Mouse (Mus musculus) CH12.LX (cell line): ENCODE data around the gene Arrb1. TPM values are rescaled to one million over a fixed set of nuclear protein-coding genes. Genes with fewer than 3 reads are reported as not detected.

Experiments
- DNase-seq: peaks from one replicate; pipeline ENCODE4 v3.0.0-alpha.2; 2013; ENCODE audit errors: extremely low read depth
- H3K27ac ChIP-seq: 2 replicates; pipeline ENCODE4 v1.5.1; 2012; ENCODE audit warnings: low read depth, mild to moderate bottlenecking, control low read depth, moderate library complexity; ENCODE audit not compliant: insufficient read depth
- H3K27me3 ChIP-seq: replicated peaks from 2 replicates; pipeline ENCODE3; 2012; ENCODE audit warnings: inconsistent platforms
- H3K36me3 ChIP-seq, 2 experiments: replicated peaks in 1 of 2; 2 replicates each; pipeline versions ENCODE3 to v1.6.1; 2012; ENCODE audit warnings: inconsistent platforms in 1 of 2, low read length in 1 of 2, mild to moderate bottlenecking in 1 of 2, mixed read lengths in 1 of 2, moderate library complexity in 1 of 2; ENCODE audit not compliant: control insufficient read depth in 1 of 2, insufficient read depth in 1 of 2
- H3K4me1 ChIP-seq, 2 experiments: 2 replicates each; pipeline ENCODE4 v1.6.1; 2012; ENCODE audit warnings: inconsistent platforms in 1 of 2, moderate library complexity in 1 of 2; ENCODE audit not compliant: insufficient read depth in 2 of 2, control insufficient read depth in 1 of 2
- H3K4me2 ChIP-seq: 2 replicates; pipeline ENCODE4 v1.6.1; 2012; ENCODE audit warnings: low read depth, mild to moderate bottlenecking, control low read depth; ENCODE audit not compliant: poor library complexity, insufficient read depth, severe bottlenecking
- H3K4me3 ChIP-seq, 3 experiments: fragments of 150-350 bp in 1 of 3; sonication (generic) in 1 of 3; replicated peaks in 1 of 3; 2 replicates each; pipeline versions ENCODE3 to v1.5.1; 2011 to 2012; ENCODE audit warnings: low read depth in 2 of 3, low read length in 2 of 3, mild to moderate bottlenecking in 2 of 3, moderate library complexity in 2 of 3, control low read depth in 1 of 3, improper control_type of control experiment in 1 of 3, inconsistent platforms in 1 of 3, mixed read lengths in 1 of 3; ENCODE audit not compliant: poor library complexity in 1 of 3
- H3K79me2 ChIP-seq: replicated peaks from 2 replicates; pipeline ENCODE4 v1.6.1; 2012; ENCODE audit warnings: mild to moderate bottlenecking, moderate library complexity; ENCODE audit not compliant: control insufficient read depth, poor library complexity, insufficient read depth, severe bottlenecking; ENCODE audit errors: extremely low read depth
- H3K9ac ChIP-seq: 2 replicates; pipeline ENCODE4 v1.6.1; 2012; ENCODE audit warnings: low read depth, mild to moderate bottlenecking, control low read depth, moderate library complexity; ENCODE audit not compliant: insufficient read depth
- H3K9me3 ChIP-seq: replicated peaks from 2 replicates; pipeline ENCODE3; 2012; ENCODE audit warnings: low read length, inconsistent platforms, mixed read lengths
- BHLHE40 ChIP-seq: IDR thresholded peaks from 2 replicates; pipeline ENCODE4 v1.6.1; 2011; ENCODE audit warnings: mild to moderate bottlenecking, low read depth, low read length, improper control_type of control experiment
- CHD1 ChIP-seq: IDR thresholded peaks from 2 replicates; pipeline ENCODE4 v1.6.1; 2012; ENCODE audit warnings: low read depth, low read length, improper control_type of control experiment, inconsistent platforms
- CHD2 ChIP-seq: IDR thresholded peaks from 2 replicates; pipeline ENCODE4 v1.6.1; 2011; ENCODE audit warnings: low read length, improper control_type of control experiment
- CTCF ChIP-seq, 2 experiments: IDR thresholded peaks in 1 of 2; conservative IDR thresholded peaks in 1 of 2; 2 replicates each; pipeline ENCODE4 v1.5.1; 2011 to 2012; ENCODE audit warnings: low read depth in 2 of 2, low read length in 2 of 2, improper control_type of control experiment in 1 of 2, inconsistent platforms in 1 of 2, mild to moderate bottlenecking in 1 of 2, moderate library complexity in 1 of 2
- ELF1 ChIP-seq: IDR thresholded peaks from 2 replicates; pipeline ENCODE4 v1.6.1; 2014; ENCODE audit warnings: low read depth, mild to moderate bottlenecking, inconsistent platforms, low read length, improper control_type of control experiment
- EP300 ChIP-seq: IDR thresholded peaks from 2 replicates; pipeline ENCODE4 v1.6.1; 2011; ENCODE audit warnings: low read length, improper control_type of control experiment
- ETS1 ChIP-seq: conservative IDR thresholded peaks from 2 replicates; pipeline ENCODE4 v1.6.1; 2012; ENCODE audit warnings: low read depth, mild to moderate bottlenecking, inconsistent platforms, low read length, improper control_type of control experiment, moderate library complexity
- HCFC1 ChIP-seq: IDR thresholded peaks from 2 replicates; pipeline ENCODE4 v1.6.1; 2012; ENCODE audit warnings: low read depth, mild to moderate bottlenecking, inconsistent platforms, low read length, improper control_type of control experiment
- IRF4 ChIP-seq: IDR thresholded peaks from 2 replicates; pipeline ENCODE4 v1.6.1; 2014; ENCODE audit warnings: low read depth, mild to moderate bottlenecking, inconsistent platforms, low read length, improper control_type of control experiment
- JUND ChIP-seq: conservative IDR thresholded peaks from 2 replicates; pipeline ENCODE4 v1.6.1; 2011; ENCODE audit warnings: low read depth, low read length, improper control_type of control experiment
- KAT2A ChIP-seq: IDR thresholded peaks from 2 replicates; pipeline ENCODE4 v1.6.1; 2012; ENCODE audit warnings: low read length, improper control_type of control experiment, inconsistent platforms; ENCODE audit not compliant: insufficient replicate concordance
- MAX ChIP-seq: IDR thresholded peaks from 2 replicates; pipeline ENCODE4 v1.6.1; 2011; ENCODE audit warnings: low read length, improper control_type of control experiment
- MAZ ChIP-seq: IDR thresholded peaks from 2 replicates; pipeline ENCODE4 v1.6.1; 2012; ENCODE audit warnings: low read depth, mild to moderate bottlenecking, inconsistent platforms, low read length, improper control_type of control experiment, moderate library complexity
- MXI1 ChIP-seq: IDR thresholded peaks from 2 replicates; pipeline ENCODE4 v1.6.1; 2011; ENCODE audit warnings: mild to moderate bottlenecking, low read depth, low read length, improper control_type of control experiment
- NELFE ChIP-seq: IDR thresholded peaks from 2 replicates; pipeline ENCODE4 v1.6.1; 2011; ENCODE audit warnings: low read depth, low read length, improper control_type of control experiment
- NRF1 ChIP-seq: IDR thresholded peaks from 2 replicates; pipeline ENCODE4 v1.6.1; 2014; ENCODE audit warnings: low read depth, mild to moderate bottlenecking, inconsistent platforms, low read length, improper control_type of control experiment, moderate library complexity
- POLR2A ChIP-seq: IDR thresholded peaks from 2 replicates; pipeline ENCODE4 v1.6.1; 2011; ENCODE audit warnings: low read depth, mild to moderate bottlenecking, improper control_type of control experiment, low read length
- SIN3A ChIP-seq: IDR thresholded peaks from 2 replicates; pipeline ENCODE4 v1.6.1; 2012; ENCODE audit warnings: low read length, improper control_type of control experiment, inconsistent platforms
- SMC3 ChIP-seq: IDR thresholded peaks from 2 replicates; pipeline ENCODE4 v1.6.1; 2011; ENCODE audit warnings: low read depth, low read length, improper control_type of control experiment
- TBP ChIP-seq: conservative IDR thresholded peaks from 2 replicates; pipeline ENCODE4 v1.6.1; 2011; ENCODE audit warnings: low read depth, low read length, improper control_type of control experiment
- TCF12 ChIP-seq: IDR thresholded peaks from 2 replicates; pipeline ENCODE4 v1.6.1; 2014; ENCODE audit warnings: low read depth, mild to moderate bottlenecking, inconsistent platforms, low read length, improper control_type of control experiment
- UBTF ChIP-seq: IDR thresholded peaks from 2 replicates; pipeline ENCODE4 v1.6.1; 2012; ENCODE audit warnings: low read depth, mild to moderate bottlenecking, inconsistent platforms, low read length, improper control_type of control experiment, moderate library complexity
- USF1 ChIP-seq: IDR thresholded peaks from 2 replicates; pipeline ENCODE4 v1.6.1; 2014; ENCODE audit warnings: low read depth, mild to moderate bottlenecking, inconsistent platforms, low read length, improper control_type of control experiment
- USF2 ChIP-seq: conservative IDR thresholded peaks from 2 replicates; pipeline ENCODE4 v1.6.1; 2011; ENCODE audit warnings: low read depth, low read length, improper control_type of control experiment
- ZMIZ1 ChIP-seq: IDR thresholded peaks from 2 replicates; pipeline ENCODE4 v1.6.1; 2012; ENCODE audit warnings: low read depth, mild to moderate bottlenecking, inconsistent platforms, low read length, improper control_type of control experiment
- ZNF384 ChIP-seq: IDR thresholded peaks from 2 replicates; pipeline ENCODE4 v1.6.1; 2012; ENCODE audit warnings: low read depth, low read length, improper control_type of control experiment, inconsistent platforms
- dilution Hi-C: fragments of 300-500 bp; cut with MboI; formaldehyde crosslinking; loops from 2 replicates; pipeline ENCODE4 v1.14.3; 2020; ENCODE audit warnings: low sequenced_read_pairs; ENCODE audit not compliant: extremely low pct_unique_long_range_greater_than_20kb, extremely low pct_ligation_motif_present
- in situ Hi-C: fragments of 300-500 bp; cut with MboI; formaldehyde crosslinking; loops from 3 replicates; pipeline ENCODE4 v1.14.3; 2019; ENCODE audit warnings: low sequenced_read_pairs, low pct_ligation_motif_present, low pct_unique_long_range_greater_than_20kb, mixed read lengths
- polyA plus RNA-seq: library from polyadenylated mRNA; unstranded; fragments of >175 nt; gene quantifications from 2 replicates; pipeline ENCODE4 v1.2.1, GENCODE M21; 2012; ENCODE audit warnings: low read depth; ENCODE audit not compliant: insufficient read length
- total RNA-seq, 2 experiments: library from RNA; depleted of rRNA; stranded (reverse); fragments of 300-350 nt in 1 of 2; fragments of >200 nt in 1 of 2; gene quantifications; 2 replicates each; pipeline ENCODE4 v1.2.3; 2012 to 2014

Gene Arrb1
- total RNA-seq (2012; rRNA removed) (3.8 and 4.2 TPM in 2 replicates), total RNA-seq (2014; rRNA removed) (2.4 and 3.3 TPM in 2 replicates), polyA plus RNA-seq (5.2 and 6.2 TPM in 2 replicates)

DNA sequence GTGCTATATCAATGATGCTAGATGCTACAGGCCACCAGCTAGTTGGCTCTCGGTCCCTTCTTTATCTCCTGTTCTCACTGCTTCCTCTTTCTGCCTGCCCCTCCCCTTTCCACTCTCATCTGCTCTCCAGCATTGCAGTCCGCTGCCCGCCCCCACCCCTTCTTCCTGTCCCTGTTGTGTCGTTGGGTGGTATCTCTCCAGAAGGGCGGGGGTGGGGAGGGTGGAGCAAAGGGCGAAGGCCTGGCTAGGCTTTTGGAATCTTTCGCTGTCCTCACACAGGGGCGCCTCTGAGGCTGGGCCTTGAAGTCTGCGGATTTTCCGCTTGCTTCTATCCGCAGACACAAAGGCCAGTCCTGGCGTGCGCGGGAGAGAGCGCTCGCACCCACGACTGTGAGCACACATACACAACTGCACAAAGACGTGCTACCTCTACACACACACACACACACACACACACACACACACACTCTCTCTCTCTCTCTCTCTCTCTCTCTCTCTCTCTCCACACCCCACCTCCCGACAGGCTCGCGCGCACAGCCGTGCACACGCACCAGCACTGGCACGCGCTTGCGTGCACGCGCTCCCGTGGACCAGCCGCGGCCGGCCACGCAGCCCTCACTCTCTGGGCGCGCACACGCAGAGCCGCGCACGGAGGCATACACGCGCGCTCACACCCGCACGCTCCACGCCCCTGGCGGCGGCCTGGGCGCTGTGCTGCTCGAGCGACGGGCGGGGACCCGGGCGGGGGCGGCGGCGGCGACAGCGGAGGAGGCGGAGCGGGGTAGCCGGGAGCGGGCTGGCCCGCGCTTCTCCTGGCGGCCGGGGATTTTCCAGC is at the start of gene Arrb1:
Arrb1 (plus strand) TSS at position 566 of the 835 bp plus-strand sequence.
- peak within 1 kb of the TSS; percentile 54 for H3K27ac ChIP-seq
- DNase-seq = peak; percentile 94

GRCm38 (mm10) chr7:99489708-99490107 is 45.6 kb upstream of the Arrb1 start:
- no peaks in the 10 kb centered on the region for H3K36me3 ChIP-seq
- peaks cover 6% of the 10 kb centered on the region for H3K27me3 ChIP-seq
- no peaks in the 10 kb centered on the region for H3K4me1 ChIP-seq
- H3K4me2 ChIP-seq = no peak overlapping the region
- H3K79me2 ChIP-seq = no peaks in the 10 kb centered on the region
- DNase-seq = no peak
- dilution Hi-C loops = no loop called here
- in situ Hi-C loops = no loop called here
- H3K27ac ChIP-seq = no peak overlapping the region
- H3K4me3 ChIP-seq = no peak overlapping the region
- TF ChIP-seq HCFC1 (no peak), BHLHE40 (no peak), UBTF (no peak), ZMIZ1 (no peak), KAT2A (no peak), CHD2 (no peak), NRF1 (no peak), TBP (no peak), CTCF (conservative IDR thresholded peaks at IDR 0.05 in 1 of 2, IDR thresholded peaks at IDR 0.05 in 1 of 2; ENCODE audit: low read depth in 2 of 2, low read length in 2 of 2) (no peak), EP300 (no peak), SMC3 (no peak), USF1 (no peak), CHD1 (no peak), POLR2A (no peak)
- no peak overlapping the region for H3K9ac ChIP-seq
- peaks cover 5% of the 10 kb centered on the region for H3K9me3 ChIP-seq

More for the DNA sequence above, at the start of gene Arrb1:
- H3K9ac ChIP-seq = peak within 1 kb of the TSS; percentile 75
- dilution Hi-C loops (no loop called here), in situ Hi-C loops (no loop called here)
- no peaks in the 10 kb centered on the region for H3K27me3 ChIP-seq
- H3K79me2 ChIP-seq = no peaks in the 10 kb centered on the region
- no peaks in the 10 kb centered on the region for H3K36me3 ChIP-seq
- H3K4me1 ChIP-seq = peaks cover 16 to 67% of the 10 kb centered on the region in 2 experiments
- peak within 1 kb of the TSS; percentile 88 for H3K4me2 ChIP-seq
- TF ChIP-seq ZNF384 = no peak
- TF ChIP-seq TBP = 0 out of 2 replicates have a peak, but pooled peaks have one; percentile 32
- TF ChIP-seq JUND = no peak
- no peak for TF ChIP-seq TCF12
- peak; percentile 20; the same call in 1 of the 2 replicates for TF ChIP-seq SIN3A
- TF ChIP-seq USF2 = no peak
- TF ChIP-seq MXI1 = peak; percentile 78
- no peak for TF ChIP-seq ETS1
- TF ChIP-seq CHD2 = 0 out of 2 replicates have a peak, but pooled peaks have one; percentile 43
- peak; percentile 55; the same call in 1 of the 2 replicates for TF ChIP-seq IRF4
- TF ChIP-seq MAZ = peak; percentile 94
- TF ChIP-seq CTCF (conservative IDR thresholded peaks at IDR 0.05 in 1 of 2, IDR thresholded peaks at IDR 0.05 in 1 of 2; ENCODE audit: low read depth in 2 of 2, low read length in 2 of 2) = peak in 1 of 2 experiments; percentile 13; a peak in 1 of 4 replicates
- peak; percentile 40; the same call in 1 of the 2 replicates for TF ChIP-seq NRF1
- TF ChIP-seq MAX = peak; percentile 48; the same call in 1 of the 2 replicates
- peak; percentile 72 for TF ChIP-seq ELF1
- 0 out of 2 replicates have a peak, but pooled peaks have one; percentile 22 for TF ChIP-seq NELFE
- peak; percentile 12; the same call in 1 of the 2 replicates for TF ChIP-seq BHLHE40
- TF ChIP-seq POLR2A = peak; percentile 52
- TF ChIP-seq, all 38 proteins: peak for 13
- H3K4me3 ChIP-seq = peak within 1 kb of the TSS; percentile 51 to 95 (median 62)
- H3K9me3 ChIP-seq = no peaks in the 10 kb centered on the region
